Mouse (Mus musculus): ENCODE measurements at regions not wholly inside any gene's neighbourhood (a gene's known extent, or its start where the extent isn't known, plus 50 kb on each side); places are given as distances from the start of the nearest gene placed in this dataset.

- Histone ChIP-seq H3K36me3 (no peaks in the 10 kb centered on the region), H3K4me1 (replicated peaks) (peaks cover 9% of the 10 kb centered on the region), H3K9me3 (replicated peaks) (no peaks in the 10 kb centered on the region), H3K4me2 (no peak overlapping the region), H3K4me3 (no peak overlapping the region), H3K27ac (ENCODE audit: poor library complexity, severe bottlenecking) (peak overlapping the region; percentile 7; the same call in 1 of the 2 replicates), H3K27me3 (replicated peaks) (no peaks in the 10 kb centered on the region), H3K9ac (no peak overlapping the region)
- no peak for ATAC-seq (ENCODE audit: insufficient number of reproducible peaks, low FRiP score)
- 21% methylated on average over 2 of the region's 2 CpGs for WGBS
Measured at GRCm38 (mm10) chr14:23237376-23237775, 776.9 kb downstream of the Kcnma1 start.

GRCm38 (mm10) chr14:23198676-23199075, 815.6 kb downstream of the Kcnma1 start:
- Histone ChIP-seq H3K4me1 (replicated peaks) (no peaks in the 10 kb centered on the region), H3K27ac (ENCODE audit: poor library complexity, severe bottlenecking) (no peak overlapping the region), H3K36me3 (no peaks in the 10 kb centered on the region), H3K4me3 (no peak overlapping the region), H3K27me3 (replicated peaks) (no peaks in the 10 kb centered on the region), H3K4me2 (no peak overlapping the region), H3K9ac (no peak overlapping the region), H3K9me3 (replicated peaks) (no peaks in the 10 kb centered on the region)
- ATAC-seq (ENCODE audit: insufficient number of reproducible peaks, low FRiP score), result no peak
- 71% methylated on average over 3 of the region's 3 CpGs for WGBS

GRCm38 (mm10) chr14:23194569-23195529, 819.4 kb downstream of the Kcnma1 start:
- H3K36me3 ChIP-seq, result no peaks in the 10 kb centered on the region
- no peaks in the 10 kb centered on the region for H3K4me1 ChIP-seq (replicated peaks)
- no peak overlapping the region for H3K9ac ChIP-seq
- no peaks in the 10 kb centered on the region for H3K27me3 ChIP-seq (replicated peaks)
- no peak overlapping the region for H3K27ac ChIP-seq (ENCODE audit: poor library complexity, severe bottlenecking)
- 74% methylated on average over 7 of the region's 7 CpGs for WGBS
- H3K4me2 ChIP-seq, result no peak overlapping the region
- no peak overlapping the region for H3K4me3 ChIP-seq
- ATAC-seq (ENCODE audit: insufficient number of reproducible peaks, low FRiP score), result no peak
- no peaks in the 10 kb centered on the region for H3K9me3 ChIP-seq (replicated peaks)

GRCm38 (mm10) chr14:23192566-23192965, 821.7 kb downstream of the Kcnma1 start:
- H3K4me2 ChIP-seq, result no peak overlapping the region
- H3K9ac ChIP-seq, result no peak overlapping the region
- H3K4me3 ChIP-seq, result no peak overlapping the region
- H3K36me3 ChIP-seq, result no peaks in the 10 kb centered on the region
- H3K4me1 ChIP-seq (replicated peaks), result no peaks in the 10 kb centered on the region
- no peak for ATAC-seq (ENCODE audit: insufficient number of reproducible peaks, low FRiP score)
- no peaks in the 10 kb centered on the region for H3K9me3 ChIP-seq (replicated peaks)
- WGBS, result 55% methylated on average over 3 of the region's 3 CpGs
- no peak overlapping the region for H3K27ac ChIP-seq (ENCODE audit: poor library complexity, severe bottlenecking)
- H3K27me3 ChIP-seq (replicated peaks), result no peaks in the 10 kb centered on the region

- 58% methylated on average over 6 of the region's 6 CpGs for WGBS
- H3K36me3 ChIP-seq, result no peaks in the 10 kb centered on the region
- H3K9me3 ChIP-seq (replicated peaks), result no peaks in the 10 kb centered on the region
- H3K4me2 ChIP-seq, result no peak overlapping the region
- no peak overlapping the region for H3K27ac ChIP-seq (ENCODE audit: poor library complexity, severe bottlenecking)
- no peak overlapping the region for H3K9ac ChIP-seq
- H3K4me1 ChIP-seq (replicated peaks), result no peaks in the 10 kb centered on the region
- no peaks in the 10 kb centered on the region for H3K27me3 ChIP-seq (replicated peaks)
- H3K4me3 ChIP-seq, result no peak overlapping the region
- no peak for ATAC-seq (ENCODE audit: insufficient number of reproducible peaks, low FRiP score)
Measured at GRCm38 (mm10) chr14:23185359-23185758, 828.9 kb downstream of the Kcnma1 start.

GRCm38 (mm10) chr14:23169346-23169745, 844.9 kb downstream of the Kcnma1 start:
- Histone ChIP-seq H3K4me1 (replicated peaks) (no peaks in the 10 kb centered on the region), H3K9ac (no peak overlapping the region), H3K27me3 (replicated peaks) (no peaks in the 10 kb centered on the region), H3K4me3 (no peak overlapping the region), H3K36me3 (no peaks in the 10 kb centered on the region), H3K27ac (ENCODE audit: poor library complexity, severe bottlenecking) (no peak overlapping the region), H3K9me3 (replicated peaks) (no peaks in the 10 kb centered on the region), H3K4me2 (no peak overlapping the region)
- no peak for ATAC-seq (ENCODE audit: insufficient number of reproducible peaks, low FRiP score)
- whole genome bisulfite sequencing, result 72% methylated on average over 14 of the region's 14 CpGs

GRCm38 (mm10) chr14:23160567-23160966, 853.7 kb downstream of the Kcnma1 start:
- Histone ChIP-seq H3K4me3 (no peak overlapping the region), H3K9ac (no peak overlapping the region), H3K27me3 (replicated peaks) (no peaks in the 10 kb centered on the region), H3K27ac (ENCODE audit: poor library complexity, severe bottlenecking) (no peak overlapping the region), H3K9me3 (replicated peaks) (no peaks in the 10 kb centered on the region; the same call in 1 of the 2 replicates), H3K36me3 (no peaks in the 10 kb centered on the region), H3K4me2 (no peak overlapping the region), H3K4me1 (replicated peaks) (no peaks in the 10 kb centered on the region)
- 25% methylated on average over 1 of the region's 1 CpGs for WGBS
- no peak for ATAC-seq (ENCODE audit: insufficient number of reproducible peaks, low FRiP score)

- Histone ChIP-seq H3K4me2 (no peak overlapping the region), H3K27me3 (replicated peaks) (no peaks in the 10 kb centered on the region), H3K9ac (no peak overlapping the region), H3K27ac (ENCODE audit: poor library complexity, severe bottlenecking) (no peak overlapping the region), H3K9me3 (replicated peaks) (no peaks in the 10 kb centered on the region), H3K36me3 (no peaks in the 10 kb centered on the region), H3K4me1 (replicated peaks) (no peaks in the 10 kb centered on the region), H3K4me3 (no peak overlapping the region)
- ATAC-seq (ENCODE audit: insufficient number of reproducible peaks, low FRiP score), result no peak
Measured at GRCm38 (mm10) chr14:23150431-23150830, 863.9 kb downstream of the Kcnma1 start.

- H3K27ac ChIP-seq (ENCODE audit: poor library complexity, severe bottlenecking), result no peak overlapping the region
Measured at GRCm38 (mm10) chr14:23146981-23147380, 867.3 kb downstream of the Kcnma1 start.

GRCm38 (mm10) chr14:23140385-23140784, 873.9 kb downstream of the Kcnma1 start:
- H3K9me3 ChIP-seq (replicated peaks), result no peaks in the 10 kb centered on the region
- H3K27ac ChIP-seq (ENCODE audit: poor library complexity, severe bottlenecking), result no peak overlapping the region
- no peaks in the 10 kb centered on the region for H3K4me1 ChIP-seq (replicated peaks)
- WGBS, result 94% methylated on average over 1 of the region's 1 CpGs
- H3K36me3 ChIP-seq, result no peaks in the 10 kb centered on the region
- no peak overlapping the region for H3K4me2 ChIP-seq
- no peak overlapping the region for H3K4me3 ChIP-seq
- no peaks in the 10 kb centered on the region for H3K27me3 ChIP-seq (replicated peaks)
- H3K9ac ChIP-seq, result no peak overlapping the region
- no peak for ATAC-seq (ENCODE audit: insufficient number of reproducible peaks, low FRiP score)

More at GRCm38 (mm10) chr14:23146981-23147380, 867.3 kb downstream of the Kcnma1 start:
- 74% methylated on average over 1 of the region's 1 CpGs for WGBS
- no peak overlapping the region for H3K9ac ChIP-seq
- no peaks in the 10 kb centered on the region for H3K27me3 ChIP-seq (replicated peaks)
- no peaks in the 10 kb centered on the region for H3K4me1 ChIP-seq (replicated peaks)
- H3K4me2 ChIP-seq, result no peak overlapping the region
- H3K9me3 ChIP-seq (replicated peaks), result no peaks in the 10 kb centered on the region
- no peaks in the 10 kb centered on the region for H3K36me3 ChIP-seq
- no peak overlapping the region for H3K4me3 ChIP-seq
- no peak for ATAC-seq (ENCODE audit: insufficient number of reproducible peaks, low FRiP score)

- H3K4me1 ChIP-seq (replicated peaks), result no peaks in the 10 kb centered on the region
- no peak overlapping the region for H3K9ac ChIP-seq
- H3K27ac ChIP-seq (ENCODE audit: poor library complexity, severe bottlenecking), result no peak overlapping the region
- H3K36me3 ChIP-seq, result no peaks in the 10 kb centered on the region
- no peaks in the 10 kb centered on the region for H3K9me3 ChIP-seq (replicated peaks)
- no peaks in the 10 kb centered on the region for H3K27me3 ChIP-seq (replicated peaks)
- ATAC-seq (ENCODE audit: insufficient number of reproducible peaks, low FRiP score), result no peak
- no peak overlapping the region for H3K4me3 ChIP-seq
- H3K4me2 ChIP-seq, result no peak overlapping the region
- 79% methylated on average over 2 of the region's 2 CpGs for WGBS
Measured at GRCm38 (mm10) chr14:23134723-23135122, 879.6 kb downstream of the Kcnma1 start.

All from heart, embryonic 12.5 days (tissue).